Mouse (Mus musculus) stomach, embryonic 14.5 days (tissue): ENCODE results near the gene Hhat. TPM values are rescaled to one million over a fixed set of nuclear protein-coding genes. Genes with fewer than 3 reads are reported as not detected.

Source experiments
- ATAC-seq: fragments of 200-750 bp; cut with Nextera tagmentation; 2 replicates; pipeline ENCODE4 v1.8.0; 2017; ENCODE audit warnings: low read depth, moderate TSS enrichment; ENCODE audit not compliant: insufficient number of reproducible peaks, insufficient read depth, low FRiP score
- H3K27ac ChIP-seq: fragments of 300-500 bp; sonication (generic); 2 replicates; pipeline ENCODE4 v1.5.1; 2014; ENCODE audit warnings: mild to moderate bottlenecking, low read length, moderate library complexity, mixed read lengths
- H3K27me3 ChIP-seq: fragments of 300-500 bp; sonication (generic); 2 replicates; pipeline ENCODE4 v1.6.1; 2014; ENCODE audit warnings: low read length, control low read depth, mixed read lengths; ENCODE audit not compliant: control insufficient read depth, insufficient read depth
- H3K36me3 ChIP-seq: fragments of 300-500 bp; sonication (generic); 2 replicates; pipeline ENCODE4 v1.6.1; 2014; ENCODE audit warnings: mild to moderate bottlenecking, control low read depth, low read length, moderate library complexity, mixed read lengths; ENCODE audit not compliant: control insufficient read depth, insufficient read depth
- H3K4me1 ChIP-seq: fragments of 300-500 bp; sonication (generic); 2 replicates; pipeline ENCODE4 v1.6.1; 2014; ENCODE audit warnings: low read length, control low read depth, mixed read lengths; ENCODE audit not compliant: control insufficient read depth, insufficient read depth
- H3K4me2 ChIP-seq: fragments of 300-500 bp; sonication (generic); replicated peaks from 2 replicates; pipeline ENCODE4 v1.6.1; 2014; ENCODE audit warnings: low read depth, low read length, control low read depth
- H3K4me3 ChIP-seq: fragments of 300-500 bp; sonication (generic); 2 replicates; pipeline ENCODE4 v1.5.1; 2014; ENCODE audit warnings: low read depth, low read length, control low read depth
- H3K9ac ChIP-seq: fragments of 300-500 bp; sonication (generic); replicated peaks from 2 replicates; pipeline ENCODE4 v1.6.1; 2014; ENCODE audit warnings: low read depth, mild to moderate bottlenecking, control low read depth, low read length, moderate library complexity, mixed read lengths
- H3K9me3 ChIP-seq: fragments of 300-500 bp; sonication (generic); 2 replicates; pipeline ENCODE4 v1.6.1; 2016; ENCODE audit warnings: low read depth, low read length, control low read depth; ENCODE audit not compliant: control insufficient read depth
- WGBS: fragments of 180-500 bp; shearing (Covaris S2); extraction: QIAGEN DNeasy Blood & Tissue Kit; methylation state at CpG from one replicate; pipeline ENCODE4 v1.1.7; 2014; 5-methylcytosine and 5-hydroxymethylcytosine counted together
- polyA plus RNA-seq: library from polyadenylated mRNA; unstranded; fragments of >200 nt; fragmentation: Nextera tagmentation; extraction: Ambion mirVana; gene quantifications from 2 replicates; pipeline ENCODE4 v1.2.1, GENCODE M21; 2014

Hhat gene
- polyA plus RNA-seq, 1 experiment from 2014 or later, result 14.2 TPM

DNA sequence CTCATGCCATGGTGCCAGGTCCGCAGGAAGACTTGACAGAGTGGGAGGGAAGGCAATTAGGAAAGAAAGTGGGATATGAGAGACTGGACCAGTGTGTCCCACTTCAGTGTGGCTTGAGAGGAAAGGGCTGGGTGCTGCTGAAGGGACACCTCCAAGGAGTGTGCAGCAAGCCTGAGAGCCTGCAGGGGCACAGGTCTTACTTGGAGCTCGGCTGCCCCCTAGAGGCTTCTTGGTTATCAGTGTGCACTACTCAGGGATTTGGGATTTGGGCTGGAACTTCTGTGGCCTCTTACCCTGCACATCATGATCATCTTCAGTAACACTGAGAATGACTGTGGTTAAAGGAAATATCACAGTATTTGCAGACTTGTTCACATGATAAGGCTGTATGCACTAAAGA lies 172.6 kb downstream of the Hhat start:
- Histone ChIP-seq H3K27ac (no peak overlapping the region), H3K9me3 (no peaks in the 10 kb centered on the region), H3K4me3 (no peak overlapping the region), H3K27me3 (no peaks in the 10 kb centered on the region), H3K36me3 (no peaks in the 10 kb centered on the region), H3K9ac (no peak overlapping the region), H3K4me1 (no peaks in the 10 kb centered on the region), H3K4me2 (no peak overlapping the region)
- WGBS, result 33% methylated on average over 2 of the region's 2 CpGs
- ATAC-seq, result peak; percentile 67; the same call in 1 of the 2 replicates

DNA sequence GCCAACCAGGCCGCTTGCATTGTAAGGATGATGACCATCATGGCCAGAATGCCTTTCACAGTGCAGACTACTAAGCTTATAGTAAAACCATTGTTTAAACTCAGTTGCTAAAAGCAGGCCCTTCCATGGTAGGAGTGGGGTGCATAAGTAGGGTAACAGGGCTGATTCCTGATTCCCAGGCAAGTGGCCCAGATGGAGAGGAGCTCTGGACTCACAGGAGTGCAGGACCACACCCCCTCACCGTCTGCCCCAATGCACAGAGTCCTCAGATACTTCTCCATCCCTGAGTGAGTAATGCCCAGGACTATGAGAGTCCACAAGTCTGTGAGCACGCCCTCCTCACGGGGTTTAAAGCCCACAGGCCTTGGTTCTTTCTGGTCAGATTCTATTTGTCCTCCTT lies 175.6 kb downstream of the Hhat start:
- no peaks in the 10 kb centered on the region for H3K36me3 ChIP-seq
- 77% methylated on average over 4 of the region's 4 CpGs for WGBS
- no peak overlapping the region for H3K9ac ChIP-seq
- H3K4me2 ChIP-seq, result no peak overlapping the region
- H3K4me1 ChIP-seq, result no peaks in the 10 kb centered on the region
- H3K4me3 ChIP-seq, result no peak overlapping the region
- H3K27ac ChIP-seq, result no peak overlapping the region
- H3K9me3 ChIP-seq, result no peaks in the 10 kb centered on the region
- no peaks in the 10 kb centered on the region for H3K27me3 ChIP-seq
- no peak for ATAC-seq

DNA sequence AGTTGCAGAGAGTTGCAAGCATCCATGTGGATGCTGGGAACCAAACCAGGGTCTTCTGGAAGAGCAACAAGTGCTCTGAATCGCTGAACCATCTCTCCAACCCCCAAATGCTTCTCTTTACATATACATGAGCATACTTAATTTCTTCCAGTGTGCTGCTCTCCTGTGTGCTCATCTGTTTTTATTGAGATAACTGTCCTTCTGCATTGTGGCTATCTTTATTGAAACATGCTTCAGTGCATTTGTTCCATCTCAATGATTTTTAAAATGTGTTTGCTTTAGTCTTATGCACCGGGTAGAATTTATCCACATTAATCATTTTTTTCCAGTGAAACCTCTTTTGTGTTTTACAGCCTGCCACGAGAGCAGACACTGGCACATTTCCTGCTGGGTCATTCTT lies 177.5 kb downstream of the Hhat start:
- H3K9ac ChIP-seq, result no peak overlapping the region
- no peaks in the 10 kb centered on the region for H3K4me1 ChIP-seq
- no peak overlapping the region for H3K27ac ChIP-seq
- ATAC-seq, result no peak
- no peaks in the 10 kb centered on the region for H3K36me3 ChIP-seq
- H3K9me3 ChIP-seq, result no peaks in the 10 kb centered on the region
- no peaks in the 10 kb centered on the region for H3K27me3 ChIP-seq
- 70% methylated on average over 3 of the region's 3 CpGs for WGBS
- no peak overlapping the region for H3K4me2 ChIP-seq
- no peak overlapping the region for H3K4me3 ChIP-seq

DNA sequence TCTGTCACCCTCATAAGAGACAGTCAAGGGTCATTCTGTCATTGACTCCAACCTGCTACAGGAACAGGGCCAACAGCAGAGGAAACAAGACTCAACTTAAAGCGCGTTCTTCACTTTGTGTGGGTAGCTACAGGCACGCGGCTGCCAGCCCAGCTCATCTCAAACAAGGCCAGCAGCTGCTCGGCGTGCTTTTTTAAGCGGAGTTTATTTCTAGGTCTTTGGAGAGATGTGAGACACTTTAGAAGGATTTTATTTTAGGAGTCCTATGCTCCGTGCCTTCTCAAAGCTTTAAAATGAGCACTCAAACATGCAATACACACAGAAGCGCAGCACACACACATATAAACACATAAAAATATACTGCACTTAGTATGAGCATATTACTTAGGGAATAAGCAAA lies 183.6 kb downstream of the Hhat start:
- no peak overlapping the region for H3K27ac ChIP-seq
- ATAC-seq, result no peak
- no peak overlapping the region for H3K9ac ChIP-seq
- no peaks in the 10 kb centered on the region for H3K27me3 ChIP-seq
- 89% methylated on average over 9 of the region's 9 CpGs for WGBS
- no peaks in the 10 kb centered on the region for H3K36me3 ChIP-seq
- no peaks in the 10 kb centered on the region for H3K4me1 ChIP-seq
- H3K4me3 ChIP-seq, result no peak overlapping the region
- no peak overlapping the region for H3K4me2 ChIP-seq
- no peaks in the 10 kb centered on the region for H3K9me3 ChIP-seq

DNA sequence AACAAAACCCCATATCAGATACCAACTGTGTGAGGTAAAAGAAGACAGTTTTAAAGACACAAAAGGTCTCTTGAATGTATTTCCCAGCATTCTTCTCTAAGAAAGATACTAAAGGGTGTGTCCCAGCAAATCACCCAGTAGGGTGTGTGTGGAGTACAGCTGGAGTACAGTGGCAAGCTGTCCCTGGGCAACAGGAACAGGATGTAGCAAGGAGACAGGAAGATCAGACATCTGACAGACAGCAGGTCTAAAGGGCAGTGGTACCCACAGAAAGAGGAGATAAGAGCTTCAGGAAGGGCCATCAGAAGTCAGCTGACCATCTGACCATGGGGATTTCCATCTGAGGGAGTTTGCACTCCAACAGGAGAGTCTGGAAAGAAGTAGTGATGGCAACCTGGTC lies 185.7 kb downstream of the Hhat start:
- Histone ChIP-seq H3K4me3 (no peak overlapping the region), H3K9me3 (no peaks in the 10 kb centered on the region), H3K27ac (no peak overlapping the region), H3K36me3 (no peaks in the 10 kb centered on the region), H3K4me2 (no peak overlapping the region), H3K9ac (no peak overlapping the region), H3K4me1 (no peaks in the 10 kb centered on the region), H3K27me3 (no peaks in the 10 kb centered on the region)
- no peak for ATAC-seq

DNA sequence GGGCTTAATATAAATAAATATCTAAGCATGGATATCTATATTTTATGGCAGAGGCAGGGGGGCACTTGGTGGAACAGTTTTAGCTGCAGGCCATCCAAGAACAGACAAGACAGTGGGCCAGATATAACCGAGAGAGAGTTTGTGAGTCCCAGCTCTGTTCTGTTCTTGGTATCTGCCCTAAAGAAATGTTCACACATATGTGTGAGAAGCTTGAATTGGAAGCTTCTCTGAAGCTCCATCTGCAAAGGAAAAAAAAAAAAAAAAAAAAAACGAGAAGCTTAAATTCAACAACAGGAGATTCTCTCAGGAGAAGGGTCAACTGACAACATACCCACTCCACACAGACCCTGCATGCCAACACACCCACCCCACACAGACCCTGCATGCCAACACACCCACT lies 188.1 kb downstream of the Hhat start:
- ATAC-seq, result no peak
- Histone ChIP-seq H3K36me3 (no peaks in the 10 kb centered on the region), H3K4me3 (no peak overlapping the region), H3K4me1 (no peaks in the 10 kb centered on the region), H3K9ac (no peak overlapping the region), H3K9me3 (no peaks in the 10 kb centered on the region), H3K4me2 (no peak overlapping the region), H3K27me3 (no peaks in the 10 kb centered on the region), H3K27ac (no peak overlapping the region)
- 64% methylated on average over 1 of the region's 2 CpGs for WGBS

DNA sequence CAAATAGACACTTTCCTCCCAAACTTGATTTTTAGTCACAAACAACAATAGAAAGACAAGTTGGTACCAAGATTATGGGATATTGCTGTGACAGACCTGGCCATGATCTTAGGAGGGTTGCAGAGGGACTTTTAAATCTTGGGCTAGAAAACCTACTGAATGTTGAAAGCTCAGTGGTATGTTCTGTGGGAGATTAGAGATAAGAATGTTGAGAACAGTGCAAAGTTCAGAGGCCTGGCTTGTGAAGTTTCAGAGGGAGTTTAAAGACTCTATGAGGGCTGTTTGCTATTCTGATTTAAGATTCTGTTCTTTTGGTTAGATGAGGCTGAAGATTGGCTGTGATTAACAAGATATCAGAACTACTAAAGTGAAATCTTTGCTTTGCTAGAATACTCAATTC lies 206.3 kb downstream of the Hhat start:
- ATAC-seq, result no peak
- H3K4me1 ChIP-seq, result no peaks in the 10 kb centered on the region
- no peak overlapping the region for H3K4me3 ChIP-seq

DNA sequence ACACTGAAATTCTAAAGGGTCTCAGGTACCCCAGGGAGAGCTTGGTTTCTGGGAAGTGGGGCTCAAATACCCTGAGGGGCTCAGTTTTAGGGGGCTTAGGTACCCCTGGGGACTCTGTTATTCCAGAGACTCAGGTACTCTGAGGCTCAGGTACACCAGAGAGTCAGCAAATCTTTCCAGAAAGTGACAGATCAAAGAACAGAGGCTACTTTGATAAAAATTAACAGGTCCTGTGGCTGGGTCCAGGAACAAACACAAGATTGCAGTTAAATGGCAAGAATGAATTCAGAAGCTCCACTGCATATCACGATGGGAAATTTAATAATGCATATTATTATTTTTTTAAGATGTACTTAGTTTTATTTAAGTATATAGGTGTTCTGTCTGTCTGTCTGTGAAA lies 211.7 kb downstream of the Hhat start:
- ATAC-seq, result no peak
- 80% methylated on average over 1 of the region's 1 CpGs for WGBS
- no peak overlapping the region for H3K27ac ChIP-seq

More for the DNA sequence above, 206.3 kb downstream of the Hhat start:
- Histone ChIP-seq H3K36me3 (no peaks in the 10 kb centered on the region), H3K27ac (no peak overlapping the region), H3K9ac (no peak overlapping the region), H3K27me3 (no peaks in the 10 kb centered on the region), H3K4me2 (no peak overlapping the region), H3K9me3 (peaks cover 3% of the 10 kb centered on the region; the same call in 1 of the 2 replicates)

DNA sequence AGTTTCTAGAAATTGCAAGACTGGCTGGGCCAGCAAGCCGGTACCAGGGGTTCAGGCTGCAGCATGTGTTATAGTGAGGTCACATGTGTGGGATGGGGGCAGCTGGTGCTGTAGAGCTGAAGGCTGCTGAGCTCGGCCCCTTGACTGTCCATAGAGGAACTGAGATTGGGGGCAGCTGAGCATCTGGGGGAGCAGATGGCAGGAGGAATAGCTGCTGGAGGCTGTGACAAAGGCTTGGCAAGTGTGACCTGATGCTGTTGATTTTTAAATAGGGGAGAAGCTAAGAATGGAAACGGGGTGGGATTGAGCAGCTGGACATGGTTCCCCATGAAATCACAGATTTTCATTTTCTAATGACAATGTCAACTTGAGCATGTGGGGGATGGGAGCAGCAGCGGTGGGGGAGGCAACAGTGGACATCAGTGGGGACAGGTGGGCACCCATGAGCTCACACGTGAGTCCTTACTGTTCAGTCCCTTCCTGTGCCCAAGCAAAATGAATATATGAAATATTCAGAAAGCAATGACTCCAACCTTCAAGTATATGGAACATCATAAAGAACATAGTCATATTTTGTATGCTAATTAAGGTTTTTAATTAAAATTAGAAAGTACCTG lies 212.9 kb downstream of the Hhat start:
- no peak for ATAC-seq
- no peak overlapping the region for H3K27ac ChIP-seq
- H3K9ac ChIP-seq, result no peak overlapping the region
- no peaks in the 10 kb centered on the region for H3K4me1 ChIP-seq
- 80% methylated on average over 5 of the region's 5 CpGs for WGBS
- no peak overlapping the region for H3K4me2 ChIP-seq
- H3K4me3 ChIP-seq, result no peak overlapping the region
- H3K9me3 ChIP-seq, result no peaks in the 10 kb centered on the region
- no peaks in the 10 kb centered on the region for H3K27me3 ChIP-seq
- H3K36me3 ChIP-seq, result no peaks in the 10 kb centered on the region

More for the DNA sequence above, 211.7 kb downstream of the Hhat start:
- no peaks in the 10 kb centered on the region for H3K9me3 ChIP-seq
- no peak overlapping the region for H3K4me3 ChIP-seq
- H3K4me1 ChIP-seq, result no peaks in the 10 kb centered on the region
- H3K4me2 ChIP-seq, result no peak overlapping the region
- no peaks in the 10 kb centered on the region for H3K27me3 ChIP-seq
- no peaks in the 10 kb centered on the region for H3K36me3 ChIP-seq
- H3K9ac ChIP-seq, result no peak overlapping the region
